Mouse (Mus musculus) intestine, embryonic 16.5 days (tissue): ENCODE results near the gene Lifr. TPM values are rescaled to one million over a fixed set of nuclear protein-coding genes. Genes with fewer than 3 reads are reported as not detected.
A peak's percentile ranks its signal among the peaks of the same experiment; 100 is the strongest.

Source experiments
- ATAC-seq: fragments of 200-750 bp; cut with Nextera tagmentation; 2 replicates; pipeline ENCODE4 v1.8.0; 2017; ENCODE audit warnings: moderate TSS enrichment, moderate library complexity
- H3K27ac ChIP-seq: fragments of 300-500 bp; sonication (generic); 2 replicates; pipeline ENCODE4 v1.5.1; 2014; ENCODE audit warnings: mild to moderate bottlenecking, low read length
- H3K27me3 ChIP-seq: fragments of 300-500 bp; sonication (generic); replicated peaks from 2 replicates; pipeline ENCODE4 v1.6.1; 2014; ENCODE audit warnings: low read length, control low read depth, mixed read lengths; ENCODE audit not compliant: control insufficient read depth, insufficient read depth
- H3K36me3 ChIP-seq: fragments of 300-500 bp; sonication (generic); 2 replicates; pipeline ENCODE4 v1.6.1; 2014; ENCODE audit warnings: low read length, control low read depth; ENCODE audit not compliant: control insufficient read depth, insufficient read depth
- H3K4me1 ChIP-seq: fragments of 300-500 bp; sonication (generic); 2 replicates; pipeline ENCODE4 v1.6.1; 2014; ENCODE audit warnings: low read length, control low read depth, mixed read lengths; ENCODE audit not compliant: control insufficient read depth, insufficient read depth
- H3K4me2 ChIP-seq: fragments of 300-500 bp; sonication (generic); 2 replicates; pipeline ENCODE4 v1.6.1; 2014; ENCODE audit warnings: low read depth, low read length, control low read depth
- H3K4me3 ChIP-seq: fragments of 300-500 bp; sonication (generic); 2 replicates; pipeline ENCODE4 v1.5.1; 2014; ENCODE audit warnings: mild to moderate bottlenecking, low read length
- H3K9ac ChIP-seq: fragments of 300-500 bp; sonication (generic); 2 replicates; pipeline ENCODE4 v1.6.1; 2014; ENCODE audit warnings: low read depth, low read length
- H3K9me3 ChIP-seq: fragments of 300-500 bp; sonication (generic); 2 replicates; pipeline ENCODE4 v1.6.1; 2016; ENCODE audit warnings: low read length, control low read depth; ENCODE audit not compliant: control insufficient read depth
- WGBS: fragments of 180-500 bp; shearing (Covaris S2); extraction: QIAGEN DNeasy Blood & Tissue Kit; methylation state at CpG from one replicate; pipeline ENCODE4 v1.1.7; 2014; 5-methylcytosine and 5-hydroxymethylcytosine counted together
- polyA plus RNA-seq: library from polyadenylated mRNA; unstranded; fragments of >200 nt; fragmentation: Nextera tagmentation; extraction: Ambion mirVana; gene quantifications from 2 replicates; pipeline ENCODE4 v1.2.1, GENCODE M21; 2015

Lifr gene
- polyA plus RNA-seq, 1 experiment from 2014 or later: 11.6 TPM

- Histone ChIP-seq H3K9me3 (no peaks in the 10 kb centered on the region), H3K36me3 (no peaks in the 10 kb centered on the region), H3K4me3 (no peak overlapping the region), H3K27me3 (no peaks in the 10 kb centered on the region), H3K4me2 (no peak overlapping the region), H3K27ac (no peak overlapping the region), H3K9ac (no peak overlapping the region), H3K4me1 (peaks cover 18% of the 10 kb centered on the region)
- ATAC-seq: no peak
- WGBS: 81% methylated on average over 3 of the region's 3 CpGs
These were observed 54.1 kb downstream of the Lifr start for GRCm38 (mm10) chr15:7144542-7144941.

GRCm38 (mm10) chr15:7144942-7145341 is 54.5 kb downstream of the Lifr start:
- Histone ChIP-seq H3K9me3 (no peaks in the 10 kb centered on the region), H3K4me1 (peaks cover 18% of the 10 kb centered on the region), H3K27ac (no peak overlapping the region), H3K9ac (no peak overlapping the region), H3K4me3 (no peak overlapping the region), H3K36me3 (no peaks in the 10 kb centered on the region), H3K27me3 (no peaks in the 10 kb centered on the region), H3K4me2 (no peak overlapping the region)
- 67% methylated on average over 9 of the region's 9 CpGs for WGBS
- no peak for ATAC-seq

- WGBS: 60% methylated on average over 5 of the region's 5 CpGs
- H3K9me3 ChIP-seq: no peaks in the 10 kb centered on the region
- H3K36me3 ChIP-seq: no peaks in the 10 kb centered on the region
- no peaks in the 10 kb centered on the region for H3K27me3 ChIP-seq
- no peak for ATAC-seq
- H3K4me1 ChIP-seq: peaks cover 18% of the 10 kb centered on the region
- no peak overlapping the region for H3K4me3 ChIP-seq
- H3K27ac ChIP-seq: no peak overlapping the region
- H3K9ac ChIP-seq: no peak overlapping the region
- H3K4me2 ChIP-seq: no peak overlapping the region
These were observed 55.1 kb downstream of the Lifr start for GRCm38 (mm10) chr15:7145555-7145954.

- Histone ChIP-seq H3K4me1 (peaks cover 18% of the 10 kb centered on the region), H3K9me3 (no peaks in the 10 kb centered on the region), H3K27me3 (no peaks in the 10 kb centered on the region), H3K36me3 (no peaks in the 10 kb centered on the region), H3K27ac (no peak overlapping the region), H3K4me2 (no peak overlapping the region), H3K4me3 (no peak overlapping the region), H3K9ac (no peak overlapping the region)
- WGBS: 48% methylated on average over 8 of the region's 8 CpGs
- ATAC-seq: no peak
These were observed 56.1 kb downstream of the Lifr start for GRCm38 (mm10) chr15:7146529-7146928.

- no peaks in the 10 kb centered on the region for H3K36me3 ChIP-seq
- no peak overlapping the region for H3K4me2 ChIP-seq
- 0 out of 2 replicates have a peak, but pooled peaks cover 2% of the 10 kb centered on the region for H3K27me3 ChIP-seq
- peaks cover 17% of the 10 kb centered on the region; the same call in 1 of the 2 replicates for H3K4me1 ChIP-seq
- ATAC-seq: no peak
- WGBS: 94% methylated on average over 18 of the region's 18 CpGs
- H3K9me3 ChIP-seq: no peaks in the 10 kb centered on the region
- H3K27ac ChIP-seq: no peak overlapping the region
- H3K4me3 ChIP-seq: no peak overlapping the region
- H3K9ac ChIP-seq: no peak overlapping the region
These were observed 59.4 kb downstream of the Lifr start for GRCm38 (mm10) chr15:7149796-7150195.

- H3K9ac ChIP-seq: no peak overlapping the region
- H3K9me3 ChIP-seq: no peaks in the 10 kb centered on the region
- no peak overlapping the region for H3K27ac ChIP-seq
- no peaks in the 10 kb centered on the region for H3K36me3 ChIP-seq
- no peak overlapping the region for H3K4me2 ChIP-seq
- WGBS: 83% methylated on average over 9 of the region's 9 CpGs
- H3K27me3 ChIP-seq: 0 out of 2 replicates have a peak, but pooled peaks cover 2% of the 10 kb centered on the region
- H3K4me3 ChIP-seq: no peak overlapping the region
- no peak for ATAC-seq
- peaks cover 9% of the 10 kb centered on the region; the same call in 1 of the 2 replicates for H3K4me1 ChIP-seq
These were observed 60.2 kb downstream of the Lifr start for GRCm38 (mm10) chr15:7150591-7150990.

- ATAC-seq: no peak
- H3K4me2 ChIP-seq: no peak overlapping the region
- 80% methylated on average over 10 of the region's 10 CpGs for WGBS
These were observed 61.8 kb downstream of the Lifr start for GRCm38 (mm10) chr15:7152116-7152760.

GRCm38 (mm10) chr15:7154010-7154736 is 63.8 kb downstream of the Lifr start:
- 0 out of 2 replicates have a peak, but pooled peaks cover 2% of the 10 kb centered on the region for H3K27me3 ChIP-seq
- WGBS: 79% methylated on average over 15 of the region's 15 CpGs
- ATAC-seq: peak; percentile 51
- H3K9me3 ChIP-seq: no peaks in the 10 kb centered on the region
- H3K4me1 ChIP-seq: peaks cover 8% of the 10 kb centered on the region; the same call in 1 of the 2 replicates
- no peak overlapping the region for H3K4me2 ChIP-seq
- no peak overlapping the region for H3K9ac ChIP-seq
- H3K4me3 ChIP-seq: no peak overlapping the region
- H3K36me3 ChIP-seq: no peaks in the 10 kb centered on the region
- 0 out of 2 replicates have a peak overlapping the region, but pooled peaks have one; percentile 19 for H3K27ac ChIP-seq

More at GRCm38 (mm10) chr15:7152116-7152760, 61.8 kb downstream of the Lifr start:
- Histone ChIP-seq H3K9me3 (no peaks in the 10 kb centered on the region), H3K4me1 (peaks cover 4% of the 10 kb centered on the region; the same call in 1 of the 2 replicates), H3K4me3 (no peak overlapping the region), H3K36me3 (no peaks in the 10 kb centered on the region), H3K9ac (no peak overlapping the region), H3K27me3 (0 out of 2 replicates have a peak, but pooled peaks cover 2% of the 10 kb centered on the region), H3K27ac (no peak overlapping the region)

- WGBS: 54% methylated on average over 7 of the region's 7 CpGs
- no peak for ATAC-seq
These were observed 64.3 kb downstream of the Lifr start for GRCm38 (mm10) chr15:7154737-7155090.

More at GRCm38 (mm10) chr15:7154737-7155090, 64.3 kb downstream of the Lifr start:
- 0 out of 2 replicates have a peak, but pooled peaks cover 2% of the 10 kb centered on the region for H3K36me3 ChIP-seq
- no peak overlapping the region for H3K9ac ChIP-seq
- H3K4me3 ChIP-seq: no peak overlapping the region
- H3K9me3 ChIP-seq: no peaks in the 10 kb centered on the region
- H3K27me3 ChIP-seq: 0 out of 2 replicates have a peak, but pooled peaks cover 2% of the 10 kb centered on the region
- H3K4me1 ChIP-seq: peaks cover 8% of the 10 kb centered on the region; the same call in 1 of the 2 replicates
- H3K27ac ChIP-seq: no peak overlapping the region
- H3K4me2 ChIP-seq: no peak overlapping the region
